Mouse (Mus musculus) hindlimb bud, embryonic 11.5 days (tissue): ENCODE measurements at regions not wholly inside any gene's neighbourhood (a gene's known extent, or its start where the extent isn't known, plus 50 kb on each side); places are given as distances from the start of the nearest gene placed in this dataset.
A peak's percentile ranks its signal among the peaks of the same experiment; 100 is the strongest.

ENCODE experiments used
- DNase-seq: peaks from one replicate; pipeline ENCODE4 v3.0.0-alpha.2; 2012; ENCODE audit warnings: low read depth, low spot score; ENCODE audit errors: extremely low spot score

GRCm38 (mm10) chr16:51457166-51457565, 573.9 kb upstream of the Cblb start:
- no peak for DNase-seq

GRCm38 (mm10) chr16:51475690-51476089, 555.3 kb upstream of the Cblb start:
- no peak for DNase-seq

GRCm38 (mm10) chr16:51496096-51496495, 534.9 kb upstream of the Cblb start:
- no peak for DNase-seq

- DNase-seq, result no peak
These were observed 533.2 kb upstream of the Cblb start for GRCm38 (mm10) chr16:51497777-51498176.

GRCm38 (mm10) chr16:51517079-51517478, 513.9 kb upstream of the Cblb start:
- no peak for DNase-seq

- DNase-seq, result no peak
These were observed 510.3 kb upstream of the Cblb start for GRCm38 (mm10) chr16:51520762-51521161.

- DNase-seq, result peak; percentile 22
These were observed 509.5 kb upstream of the Cblb start for GRCm38 (mm10) chr16:51521317-51522092.

- DNase-seq, result no peak
These were observed 507.0 kb upstream of the Cblb start for GRCm38 (mm10) chr16:51524023-51524422.

- no peak for DNase-seq
These were observed 498.5 kb upstream of the Cblb start for GRCm38 (mm10) chr16:51532496-51532895.

GRCm38 (mm10) chr16:51543769-51544168, 487.3 kb upstream of the Cblb start:
- no peak for DNase-seq

GRCm38 (mm10) chr16:51547032-51547431, 484.0 kb upstream of the Cblb start:
- no peak for DNase-seq

GRCm38 (mm10) chr16:51562866-51563658, 468.0 kb upstream of the Cblb start:
- DNase-seq, result no peak

GRCm38 (mm10) chr16:51564064-51564463, 467.0 kb upstream of the Cblb start:
- no peak for DNase-seq

- DNase-seq, result no peak
These were observed 453.0 kb upstream of the Cblb start for GRCm38 (mm10) chr16:51577915-51578593.

- no peak for DNase-seq
These were observed 450.5 kb upstream of the Cblb start for GRCm38 (mm10) chr16:51580525-51580924.

GRCm38 (mm10) chr16:51589924-51590397, 441.1 kb upstream of the Cblb start:
- DNase-seq, result no peak

- DNase-seq, result no peak
These were observed 413.4 kb upstream of the Cblb start for GRCm38 (mm10) chr16:51617579-51617978.

- DNase-seq, result no peak
These were observed 384.4 kb upstream of the Cblb start for GRCm38 (mm10) chr16:51646646-51647045.

- no peak for DNase-seq
These were observed 380.9 kb upstream of the Cblb start for GRCm38 (mm10) chr16:51650100-51650499.

GRCm38 (mm10) chr16:51650683-51651082, 380.3 kb upstream of the Cblb start:
- no peak for DNase-seq

GRCm38 (mm10) chr16:51661693-51662092, 369.3 kb upstream of the Cblb start:
- no peak for DNase-seq
